ENCODE assay signal across 8 mouse cellular contexts in the genomic region with DNA sequence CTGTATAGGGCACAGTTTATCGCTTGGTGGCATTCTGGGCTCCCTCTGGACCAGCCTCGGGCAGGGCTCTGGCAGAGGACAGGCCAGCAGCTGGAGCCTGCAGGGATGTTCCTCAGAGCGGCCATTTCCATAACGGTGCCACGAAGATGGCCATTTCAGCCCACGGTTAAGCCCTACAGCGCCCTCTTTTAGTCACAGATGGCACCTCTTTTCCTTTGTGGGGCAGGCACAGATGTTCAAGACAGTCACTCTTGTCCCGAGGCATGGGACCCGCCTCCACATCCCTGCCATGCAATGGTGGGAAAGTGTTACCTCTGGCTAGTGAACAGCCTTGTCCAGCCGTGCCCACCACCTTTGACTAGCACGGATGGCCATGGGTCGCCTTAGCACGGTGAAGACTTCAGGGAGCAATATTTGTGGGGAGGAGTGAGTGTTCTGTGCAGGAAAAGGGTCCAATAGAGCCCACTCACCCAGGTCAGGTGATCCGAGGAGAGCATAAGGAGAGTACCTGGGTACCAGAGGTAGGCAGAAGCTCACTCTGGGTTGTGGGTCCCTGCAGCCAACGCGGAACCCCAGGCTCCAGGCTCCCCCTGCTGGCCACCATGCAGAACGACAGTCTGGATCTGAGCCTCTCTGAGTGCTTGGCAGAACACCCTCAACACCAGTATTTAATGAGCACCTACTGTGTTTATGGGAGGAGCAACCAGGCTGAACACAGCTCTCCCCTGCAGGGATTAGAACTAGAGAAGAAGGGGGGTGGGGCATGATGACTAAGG. TPM values are rescaled to one million over a fixed set of nuclear protein-coding genes. Genes with fewer than 3 reads are reported as not detected.
DNase-seq lines count a peak whose midpoint lies in the region; ATAC-seq and TF ChIP-seq lines count a peak whose summit lies in the region.

No protein-coding gene starts in this region.

- peak; percentile 86 for TF ChIP-seq CTCF in ES-Bruce4 (IDR thresholded peaks at IDR 0.05; ENCODE audit: low read depth, low read length)
- TF ChIP-seq CTCF in heart, adult 2 months (IDR thresholded peaks at IDR 0.05): peak; percentile 85

- ATAC-seq in liver, embryonic 15.5 days (ENCODE audit: insufficient read depth): 0 out of 2 replicates have a peak, but pooled peaks have one; percentile 34

- DNase-seq in adrenal gland, adult 2 months: peak; percentile 72
- DNase-seq in embryo, embryonic 11.5 days (ENCODE audit: low read depth, low spot score): peak; percentile 46
- DNase-seq in heart, adult 2 months: peak; percentile 71 to 80
- DNase-seq in kidney, postnatal 10 days: peak; percentile 85
- peak; percentile 39 for DNase-seq in ovary, postnatal 10 days (ENCODE audit: low spot score)
- DNase-seq in urinary bladder, postnatal 25 days (ENCODE audit: low spot score): peak; percentile 70

- no peaks in the 10 kb centered on the region for H3K27me3 ChIP-seq in ES-Bruce4 (ENCODE audit: control insufficient read depth, insufficient read depth, low read length, poor library complexity, severe bottlenecking)
- no peaks in the 10 kb centered on the region; the same call in 1 of the 2 replicates for H3K27me3 ChIP-seq in heart, adult 2 months (ENCODE audit: control insufficient read depth, insufficient read depth, low read length)
- peaks cover 8% of the 10 kb centered on the region; the same call in 1 of the 2 replicates for H3K27me3 ChIP-seq in liver, embryonic 15.5 days

- peaks cover 3% of the 10 kb centered on the region for H3K9me3 ChIP-seq in ES-Bruce4 (replicated peaks; ENCODE audit: control insufficient read depth, insufficient read depth, low read length, poor library complexity, severe bottlenecking)
- H3K9me3 ChIP-seq in liver, embryonic 15.5 days (replicated peaks): no peaks in the 10 kb centered on the region

- H3K36me3 ChIP-seq in ES-Bruce4 (ENCODE audit: control insufficient read depth, insufficient read depth, low read length, poor library complexity, severe bottlenecking): no peaks in the 10 kb centered on the region
- no peaks in the 10 kb centered on the region for H3K36me3 ChIP-seq in heart, adult 2 months (ENCODE audit: control insufficient read depth, insufficient read depth, low read length)
- no peaks in the 10 kb centered on the region for H3K36me3 ChIP-seq in liver, embryonic 15.5 days (replicated peaks)

- no peak overlapping the region for H3K9ac ChIP-seq in ES-Bruce4 (ENCODE audit: low read depth, poor library complexity, severe bottlenecking)
- no peak overlapping the region for H3K9ac ChIP-seq in heart, adult 2 months (ENCODE audit: low read depth, low read length)
- no peak overlapping the region for H3K9ac ChIP-seq in liver, embryonic 15.5 days

- no peaks in the 10 kb centered on the region for H3K4me1 ChIP-seq in ES-Bruce4 (ENCODE audit: control insufficient read depth, insufficient read depth, low read length)
- no peaks in the 10 kb centered on the region; the same call in 1 of the 2 replicates for H3K4me1 ChIP-seq in heart, adult 2 months (ENCODE audit: control insufficient read depth, insufficient read depth, low read length)
- no peaks in the 10 kb centered on the region; the same call in 1 of the 2 replicates for H3K4me1 ChIP-seq in liver, embryonic 15.5 days (replicated peaks)

- intact Hi-C loops in heart, adult 2 months (cut with DNase I): loop anchor here (1.0 to 2.0 kb wide), 2 partner anchors 57 to 206 kb away; no protein-coding TSS in a partner anchor

- no peak overlapping the region for H3K4me2 ChIP-seq in liver, embryonic 15.5 days

- 51% methylated on average over 17 of the region's 17 CpGs for WGBS in heart, adult 2 months
- WGBS in liver, embryonic 15.5 days (ENCODE audit: insufficient replicate concordance): 48% methylated on average over 17 of the region's 17 CpGs

- 0 out of 2 replicates have a peak, but pooled peaks have one; percentile 25 for TF ChIP-seq EP300 in ES-Bruce4 (IDR thresholded peaks at IDR 0.05; ENCODE audit: insufficient read depth, low read depth, low read length)
- TF ChIP-seq EP300 in heart, adult 2 months (IDR thresholded peaks at IDR 0.05; ENCODE audit: insufficient read depth, low read depth, low read length): peak; percentile 59; the same call in 1 of the 2 replicates

- H3K4me3 ChIP-seq in ES-Bruce4 (ENCODE audit: low read depth, low read length): no peak overlapping the region
- no peak overlapping the region for H3K4me3 ChIP-seq in heart, adult 2 months
- H3K4me3 ChIP-seq in liver, embryonic 15.5 days (replicated peaks): no peak overlapping the region

- no peak for TF ChIP-seq POLR2A in ES-Bruce4 (IDR thresholded peaks at IDR 0.05; ENCODE audit: insufficient read depth, low read length)
- no peak for TF ChIP-seq POLR2A in heart, adult 2 months (IDR thresholded peaks at IDR 0.05; ENCODE audit: insufficient read depth, low read depth, low read length)

- no peaks in the 10 kb centered on the region for H3K79me2 ChIP-seq in heart, adult 2 months (replicated peaks; ENCODE audit: control insufficient read depth, insufficient read depth, low read length)

- H3K27ac ChIP-seq in ES-Bruce4 (ENCODE audit: insufficient read depth, low read length): no peak overlapping the region
- H3K27ac ChIP-seq in heart, adult 2 months: no peak overlapping the region
- no peak overlapping the region for H3K27ac ChIP-seq in liver, embryonic 15.5 days (replicated peaks)

RNA-seq across cellular contexts. Expression of gene Ptgis, which starts 38.5 kb away (rescaled TPM):
- polyA plus RNA-seq in ES-Bruce4 (2011; ENCODE audit: insufficient read depth, insufficient read length, low read depth, missing spikeins): 6.8 and 11.0 TPM in 2 replicates
- 10 to 100 TPM; 17.3 to 37.2 TPM for total RNA-seq in adrenal gland, adult 2 months (2021)
- 65.3 and 74.3 TPM in 2 replicates for polyA plus RNA-seq in adrenal gland, adult 2 months (2012; rRNA removed)
- 10 to 100 TPM; 16.3 to 17.7 TPM for total RNA-seq in heart, adult 2 months (2021)
- 31.3 and 32.1 TPM in 2 replicates for polyA plus RNA-seq in heart, adult 2 months (2012; rRNA removed)
- 1.1 and 1.3 TPM in 2 replicates for polyA plus RNA-seq in liver, embryonic 15.5 days (2015; fragmentation: Nextera tagmentation; extraction: Ambion mirVana)
